Mouse (Mus musculus): ENCODE results near the gene Cd22.

DNA sequence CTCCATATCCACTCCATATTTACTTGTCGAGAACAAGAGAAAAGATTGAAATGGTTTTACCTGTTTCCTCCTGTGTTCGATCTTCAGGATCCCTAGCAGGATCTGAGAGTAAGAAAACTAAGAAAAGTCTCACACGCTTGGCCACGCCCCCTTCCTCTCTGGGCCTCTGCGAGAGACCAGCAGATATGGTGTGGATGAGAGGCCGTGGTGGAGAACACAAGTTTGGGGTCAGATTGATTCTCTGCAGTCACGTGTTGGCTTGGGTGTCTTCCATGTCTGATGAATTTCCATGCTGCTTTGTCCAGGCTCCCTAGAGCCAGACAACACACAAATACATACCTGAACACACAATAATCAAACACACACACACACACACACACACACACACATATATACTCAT is at the start of gene Cd22:
- TF ChIP-seq USF1 (IDR thresholded peaks at IDR 0.05; ENCODE audit: low read depth) (no peak), CTCF (IDR thresholded peaks at IDR 0.05; ENCODE audit: control insufficient read depth, insufficient read depth, insufficient read length) (no peak)

All from C2C12 (cell line).